Mouse (Mus musculus) thymus, postnatal 4 days (tissue): ENCODE results near the gene Mlh3.

ENCODE experiments used
- DNase-seq: peaks from one replicate; pipeline ENCODE4 v3.0.0; 2021

Gene Mlh3

DNA sequence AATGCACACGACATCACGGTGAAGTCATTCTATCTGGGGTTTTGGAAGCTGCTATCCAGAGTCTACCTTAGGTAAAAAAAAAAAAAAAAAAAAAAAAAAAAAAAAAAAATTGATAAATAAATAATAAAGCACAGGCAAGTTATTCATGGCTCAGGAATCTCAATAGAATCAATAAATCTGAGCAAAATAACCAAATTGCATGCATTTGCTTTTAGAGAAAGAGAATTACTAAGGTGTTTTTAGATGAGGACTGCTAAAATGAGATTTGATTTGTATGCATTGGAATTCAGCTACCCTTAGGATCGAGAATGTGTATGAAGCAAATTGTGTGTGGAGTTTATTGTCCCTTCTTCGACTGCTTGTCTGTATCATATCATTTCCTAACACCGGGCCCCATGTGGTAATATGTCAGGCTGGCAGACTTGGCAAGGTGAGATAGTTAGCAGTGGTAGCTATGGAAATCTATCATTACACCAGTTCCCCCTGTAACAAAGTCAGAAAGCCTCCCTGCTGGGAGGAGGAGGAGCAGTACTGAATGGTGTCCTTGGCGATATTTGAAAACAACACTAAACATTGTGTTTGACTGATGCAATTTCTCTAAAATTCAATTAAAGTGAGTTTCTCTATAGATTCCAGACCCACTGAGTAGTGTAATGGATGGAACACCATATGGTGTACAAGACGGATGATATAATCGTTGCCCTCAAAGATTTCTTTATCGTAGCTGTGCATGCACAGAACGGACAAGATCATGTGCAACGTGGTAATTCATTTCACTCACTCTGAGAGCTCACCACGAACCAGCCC lies 10.6 kb upstream of the Mlh3 start:
- no peak for DNase-seq

DNA sequence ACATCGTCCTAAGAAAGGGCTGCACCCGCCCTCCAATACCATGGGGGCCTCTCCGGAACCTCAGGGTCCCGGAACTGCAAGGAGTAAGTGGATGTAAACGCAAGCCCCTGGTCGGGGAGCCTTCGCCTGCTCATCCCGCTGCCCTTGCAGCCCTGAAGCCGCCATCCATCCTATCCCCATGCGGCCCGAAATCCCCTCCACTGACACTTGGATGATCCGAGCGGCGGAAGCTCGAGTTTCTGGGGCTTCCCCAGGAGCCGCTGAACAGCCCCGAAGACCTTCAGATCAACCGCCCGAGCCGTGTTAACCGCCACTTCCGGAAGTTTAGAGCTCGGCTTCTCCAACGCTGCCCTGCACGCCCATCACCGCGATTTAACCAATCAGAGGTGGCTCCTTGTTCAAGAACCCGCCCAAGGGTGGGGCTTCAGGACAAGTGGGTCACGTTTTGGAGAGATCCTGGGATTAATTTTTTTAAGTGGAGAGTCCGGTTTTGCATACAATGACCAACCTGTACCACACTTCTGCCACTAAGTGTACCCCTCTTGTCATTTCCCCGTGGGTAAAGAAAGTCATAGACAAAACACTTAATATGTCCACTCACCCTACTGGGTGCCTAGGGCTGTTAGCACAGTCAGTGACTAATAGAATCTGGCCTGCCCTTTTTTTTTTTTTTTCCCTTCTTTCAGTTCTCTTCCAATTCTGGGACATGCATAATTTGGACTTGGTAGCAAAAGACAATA lies 9.9 kb upstream of the Mlh3 start:
- peak; percentile 95 for DNase-seq

DNA sequence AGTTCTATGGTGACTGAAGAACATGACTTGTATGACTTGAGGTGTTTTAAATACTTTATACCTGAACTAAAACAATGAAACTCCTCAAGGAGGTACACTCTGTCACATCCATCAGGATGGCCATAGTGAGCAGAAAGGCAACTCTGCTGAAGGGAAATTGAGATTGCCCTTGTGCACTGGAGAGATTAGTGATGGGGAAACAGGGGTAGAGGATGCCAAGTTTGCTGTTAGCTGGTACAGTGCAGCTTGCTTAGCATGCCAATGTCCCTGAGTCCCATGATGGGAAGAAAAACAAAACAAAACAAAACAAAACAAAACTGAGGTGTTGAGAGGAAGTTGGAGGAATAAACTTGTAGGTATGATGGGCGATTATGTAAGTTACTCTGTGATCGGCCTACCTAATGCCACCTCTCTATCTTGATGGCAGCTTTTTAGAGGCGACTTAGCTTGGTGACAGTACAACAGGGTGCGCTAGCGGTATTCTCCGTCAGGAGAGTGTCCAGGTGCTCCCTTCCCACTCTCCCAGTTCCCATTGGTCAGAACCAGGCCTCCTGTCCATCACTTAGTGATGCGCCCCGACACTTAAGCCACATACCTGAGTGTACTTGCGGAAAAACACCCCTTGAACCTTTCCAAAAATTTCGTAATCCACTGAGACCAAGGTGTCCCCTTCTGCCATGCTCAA lies 9.1 kb upstream of the Mlh3 start:
- DNase-seq, result no peak

DNA sequence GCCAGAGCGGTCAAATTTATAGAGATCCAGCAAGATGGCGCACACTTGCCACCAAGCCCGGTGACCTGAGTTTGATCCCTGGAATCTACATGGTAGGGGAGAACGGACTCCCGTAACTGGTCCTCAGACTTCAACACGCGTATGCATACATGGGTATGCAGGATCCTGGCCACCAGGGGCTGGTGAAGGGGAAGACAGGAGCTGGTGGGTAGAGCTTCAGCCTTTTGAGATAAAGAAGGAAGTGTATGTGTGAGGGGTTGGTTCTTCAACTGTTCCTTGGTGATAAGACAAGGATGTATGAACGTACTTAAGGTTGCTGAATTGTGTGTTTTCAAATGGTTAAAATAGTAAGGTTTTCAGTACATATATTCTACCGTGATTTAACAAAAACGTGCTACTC lies 8.5 kb upstream of the Mlh3 start:
- DNase-seq, result peak; percentile 33

DNA sequence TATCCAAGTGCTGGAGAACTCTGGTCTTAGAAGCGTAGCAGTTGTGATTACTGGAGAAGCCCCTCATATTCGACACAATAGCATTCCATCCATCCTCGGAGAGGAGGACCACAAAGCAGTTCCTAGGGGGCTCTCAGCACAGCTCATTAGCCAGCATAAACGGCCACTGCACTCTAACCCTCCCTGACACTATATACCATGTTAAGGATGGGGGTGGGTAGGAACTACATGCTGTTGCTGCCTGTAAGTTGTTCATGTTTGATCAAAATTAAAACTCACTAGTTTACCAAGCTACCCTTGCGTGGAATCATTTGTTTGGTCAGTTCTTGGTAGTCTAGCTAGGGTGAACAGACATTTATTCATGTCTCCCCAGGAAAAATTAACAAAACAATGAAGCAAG lies 5.9 kb upstream of the Mlh3 start:
- no peak for DNase-seq

DNA sequence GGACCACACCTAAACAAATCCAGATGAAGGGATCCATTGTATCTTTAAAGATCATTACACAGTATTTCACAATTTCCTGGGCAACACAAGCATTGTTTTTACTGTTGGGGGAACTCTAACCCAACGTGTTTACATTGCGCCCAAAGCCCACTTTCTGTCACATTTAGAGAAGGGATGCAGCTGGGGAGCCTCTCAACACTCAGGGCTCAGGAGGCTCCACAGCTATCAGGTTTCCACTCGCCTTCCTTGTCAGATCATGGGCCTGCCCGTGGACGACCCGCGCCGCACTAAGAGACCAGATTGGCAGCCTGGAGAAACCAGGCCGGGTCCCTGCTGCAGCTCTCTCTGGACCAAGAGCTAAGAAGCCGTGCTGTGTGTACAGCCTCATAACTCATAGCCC lies 3.1 kb upstream of the Mlh3 start:
- DNase-seq, result no peak

DNA sequence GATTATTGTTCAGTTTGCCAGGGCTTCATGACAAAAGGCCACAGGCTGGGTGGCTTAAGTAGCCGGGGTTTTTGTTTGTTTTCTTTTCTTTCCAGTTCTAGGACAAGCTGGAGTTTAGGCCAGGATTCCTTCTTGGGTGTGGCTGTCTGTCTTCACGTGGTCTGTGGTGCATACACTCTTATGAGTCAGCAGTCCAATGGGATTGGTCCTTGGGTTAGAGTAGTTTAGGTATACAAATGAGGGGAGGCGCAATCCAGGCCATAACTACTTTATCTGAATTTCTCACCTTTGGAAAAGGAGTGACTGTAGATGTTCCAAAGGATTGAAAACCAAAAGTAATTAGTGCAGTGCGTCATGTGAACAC lies 1.4 kb upstream of the Mlh3 start:
- DNase-seq, result no peak

DNA sequence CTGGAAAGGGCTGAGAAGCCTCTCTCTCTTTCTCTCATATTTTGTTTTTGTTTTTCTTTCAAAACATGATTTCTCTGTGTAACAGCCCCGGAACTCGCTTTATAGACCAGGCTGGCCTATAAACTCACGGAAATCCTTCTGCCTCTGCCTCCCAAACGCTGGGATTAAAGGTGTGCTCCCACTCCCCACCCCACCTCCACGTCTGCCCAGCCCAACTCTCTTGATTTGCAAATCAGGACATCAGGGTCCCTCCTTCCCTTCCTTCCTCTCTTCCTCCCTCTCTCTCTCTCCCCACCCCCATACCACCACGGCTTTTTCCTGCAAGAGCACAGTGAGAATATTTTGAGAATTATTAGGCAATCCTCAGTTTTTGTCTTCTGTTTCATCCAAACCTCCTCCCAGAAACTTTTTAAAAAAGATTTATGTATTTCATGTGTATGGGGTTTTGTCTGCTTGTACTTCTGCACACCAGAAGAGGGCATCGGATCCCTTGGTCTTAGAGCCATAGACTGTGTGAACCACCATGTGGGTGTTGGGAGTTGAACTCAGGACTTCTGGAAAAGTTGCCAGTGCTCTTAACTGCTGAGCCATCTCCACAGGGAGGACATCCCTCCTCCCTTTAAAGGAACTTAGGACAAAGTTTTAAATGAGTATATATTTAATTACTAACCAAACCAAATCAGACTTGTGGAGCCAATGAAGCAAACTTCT lies 888 bp upstream of the Mlh3 start:
- DNase-seq, result no peak

DNA sequence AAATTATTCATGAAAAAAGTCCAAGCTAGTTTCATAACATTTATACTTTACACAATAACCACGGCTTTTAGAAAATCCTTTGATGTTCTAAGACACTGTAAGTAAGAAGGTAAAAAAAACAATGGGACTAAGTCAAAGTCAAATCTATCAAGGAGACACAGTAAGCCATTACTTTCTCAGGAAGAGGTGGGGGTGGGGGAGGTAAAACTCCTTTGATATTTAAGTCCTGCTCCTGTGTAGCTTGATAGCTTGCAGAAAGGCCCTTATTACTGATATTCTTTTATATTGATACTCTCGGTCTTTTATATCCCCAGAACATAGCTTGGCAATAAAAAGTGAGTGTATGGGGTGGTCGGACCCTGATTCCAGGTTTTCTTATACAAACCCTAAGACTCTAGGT lies 578 bp downstream of the Mlh3 start:
- DNase-seq, result no peak

DNA sequence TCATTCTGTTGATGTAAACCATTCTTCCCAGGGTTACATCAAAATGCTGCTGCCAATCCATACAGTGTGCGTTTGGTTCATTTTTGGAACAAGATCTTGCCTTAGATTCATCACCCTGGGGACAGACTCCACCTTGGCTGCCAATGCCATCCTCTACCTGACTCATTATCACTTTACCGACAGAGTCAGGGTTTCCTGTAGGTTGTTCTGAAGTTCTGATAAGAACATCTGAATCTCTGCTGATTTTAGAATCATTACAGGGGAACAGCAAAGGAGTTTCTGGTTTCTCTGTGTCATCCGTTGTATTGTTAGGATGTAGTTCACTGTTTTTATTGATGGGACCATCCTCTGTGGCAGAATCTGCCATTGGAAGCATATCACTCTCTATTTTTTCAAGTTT lies 4.2 kb downstream of the Mlh3 start:
- no peak for DNase-seq

DNA sequence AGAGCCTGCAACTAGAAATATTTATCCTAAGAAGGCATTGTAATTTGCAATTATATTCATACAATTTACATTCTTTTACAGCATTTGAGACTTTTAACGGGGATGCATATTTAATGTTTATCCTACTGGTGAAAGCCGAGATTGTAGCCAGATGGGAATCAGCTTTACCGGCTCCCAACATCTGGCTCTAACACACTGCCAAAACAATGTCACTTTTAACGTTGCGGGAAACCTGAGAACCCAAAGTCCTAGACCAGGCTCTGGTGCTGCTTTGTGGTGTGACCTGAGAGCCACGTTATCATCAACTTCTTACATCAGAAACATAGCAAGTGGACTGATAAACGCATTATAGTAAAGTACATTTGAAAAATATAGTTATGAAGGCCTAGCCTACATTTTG lies 5.5 kb downstream of the Mlh3 start:
- DNase-seq, result no peak

DNA sequence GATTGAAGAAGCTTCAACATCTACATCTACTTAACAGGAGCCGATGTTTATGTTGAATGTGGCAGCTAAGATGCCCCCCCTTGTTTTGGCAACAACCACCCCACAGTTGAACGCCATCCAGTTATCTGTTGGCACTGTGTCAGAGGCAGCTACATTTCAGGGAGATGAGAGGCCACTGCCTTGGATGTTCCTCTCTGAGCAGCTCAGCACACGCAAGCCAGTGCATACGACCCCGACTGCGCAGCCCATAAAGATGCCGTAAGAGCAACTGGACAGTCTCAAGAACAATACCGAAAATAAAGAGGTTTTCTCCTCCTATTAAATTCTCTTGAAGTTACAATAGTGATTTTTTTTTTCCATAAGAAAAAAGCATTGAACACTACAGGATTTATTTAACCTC lies 5.9 kb downstream of the Mlh3 start:
- no peak for DNase-seq

DNA sequence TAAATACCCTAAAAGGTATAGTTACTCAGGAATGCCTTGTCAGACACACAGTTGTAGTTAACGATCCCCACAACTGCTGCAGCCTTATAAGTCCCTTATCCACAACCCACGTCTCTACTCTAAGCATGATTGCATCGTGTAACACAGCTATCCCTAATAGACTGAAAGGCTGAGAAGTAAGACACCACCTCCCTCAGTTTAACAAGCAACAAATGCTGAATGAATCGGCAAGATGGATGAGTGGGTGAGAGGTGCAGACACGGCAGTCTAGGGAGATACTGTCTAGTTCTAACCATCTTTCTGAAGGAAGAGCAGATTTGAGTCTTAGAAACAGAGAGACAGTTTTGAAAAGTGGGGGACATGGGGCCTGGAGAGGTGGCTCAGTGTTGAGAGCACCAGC lies 7.2 kb downstream of the Mlh3 start:
- DNase-seq, result no peak

DNA sequence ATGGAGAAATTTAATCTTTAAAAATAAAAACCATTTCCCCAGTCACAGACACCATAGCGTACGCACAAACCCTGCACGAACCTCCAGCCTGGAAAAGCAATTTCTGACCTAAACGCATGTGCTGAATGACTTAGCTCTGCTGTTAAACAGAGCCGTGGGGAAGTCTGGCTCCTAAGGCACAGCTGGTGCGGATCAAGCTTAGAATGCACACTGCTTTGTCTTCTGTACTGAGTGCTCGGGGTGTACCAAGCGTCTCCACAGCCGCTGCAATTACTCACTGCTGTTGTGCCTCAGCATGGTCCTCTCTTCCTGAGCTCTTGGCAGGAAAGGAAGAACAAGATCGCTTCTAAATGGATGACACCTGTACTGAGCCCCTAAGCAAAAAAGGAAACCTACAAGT lies 7.9 kb downstream of the Mlh3 start:
- no peak for DNase-seq

DNA sequence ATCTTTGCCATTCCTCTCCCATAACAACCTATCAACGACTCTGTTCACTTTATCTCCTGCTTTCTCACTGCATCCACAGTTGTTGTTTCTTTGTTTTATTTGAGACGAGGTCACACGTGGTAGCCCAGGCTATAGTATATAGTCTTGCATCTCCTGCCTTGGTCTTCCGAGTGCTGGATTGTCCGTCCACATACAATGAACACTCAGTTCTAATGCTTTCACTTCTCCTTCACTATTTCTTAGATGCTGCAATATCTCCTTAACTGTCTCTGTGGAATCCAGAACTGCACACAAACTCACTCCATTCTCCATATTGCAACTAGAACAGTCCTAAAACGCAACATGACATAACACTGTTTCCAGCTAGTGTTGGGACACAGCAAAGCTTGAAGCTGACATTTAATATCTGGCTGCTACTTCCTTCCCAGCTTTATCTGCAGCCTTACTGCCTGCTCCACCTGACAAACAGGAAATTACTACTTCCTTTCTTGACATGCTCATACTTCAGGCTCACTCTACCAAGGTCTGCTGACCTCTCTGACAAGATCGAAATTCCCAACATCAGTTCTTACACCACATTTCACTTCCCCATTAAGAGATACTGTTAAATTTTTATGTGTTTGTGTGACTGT lies 13.3 kb downstream of the Mlh3 start:
- no peak for DNase-seq

DNA sequence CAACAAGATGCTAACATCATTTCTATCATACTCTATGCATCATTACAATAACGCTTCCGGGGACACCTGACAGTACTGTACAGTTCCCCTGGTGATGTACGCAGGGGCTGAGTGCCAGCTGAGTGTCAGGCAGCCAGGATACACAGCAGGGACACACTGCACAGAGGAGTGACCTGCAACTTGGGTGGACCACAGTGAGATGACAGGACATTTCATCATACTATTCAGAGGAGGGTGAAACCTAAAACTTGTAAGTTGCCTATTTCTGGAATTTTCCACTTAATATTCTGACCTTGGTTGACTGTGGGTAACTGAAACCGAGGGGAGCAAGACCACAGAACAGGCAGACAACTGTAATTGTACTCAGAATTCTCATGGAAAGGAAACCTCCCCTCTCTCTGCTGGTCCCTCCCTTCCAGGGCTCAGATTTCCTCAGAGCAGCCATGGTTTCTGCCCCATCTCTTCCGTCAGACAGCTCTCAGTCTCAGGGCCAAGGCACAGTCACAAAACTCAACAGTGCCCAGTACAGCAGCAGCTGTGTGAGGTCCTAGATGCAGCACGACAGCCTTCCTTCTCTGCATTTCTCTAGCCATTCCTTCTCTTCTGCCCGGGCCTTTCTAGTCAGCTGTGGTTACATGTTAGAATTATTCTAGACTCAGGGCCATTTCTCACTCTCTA lies 14.2 kb downstream of the Mlh3 start:
- DNase-seq, result no peak

DNA sequence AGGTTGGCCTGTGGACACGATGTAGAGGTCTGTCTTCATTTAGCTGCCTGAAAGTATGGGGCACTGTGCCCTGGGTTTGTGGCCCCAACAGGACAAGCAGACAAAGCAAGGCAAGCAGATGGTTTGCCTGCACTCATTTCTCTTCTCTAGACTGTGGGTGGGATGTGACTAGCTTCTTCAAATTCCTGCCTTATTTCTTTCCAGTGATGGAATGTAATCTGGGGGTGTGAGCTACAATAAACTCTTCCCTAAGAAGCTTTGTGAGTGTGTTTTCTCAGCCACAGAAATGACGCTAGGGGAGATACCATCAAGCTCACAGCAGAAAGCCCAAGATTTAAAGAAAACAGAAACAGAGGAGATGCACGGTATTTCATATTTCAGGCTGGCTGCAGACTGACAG lies 18.3 kb downstream of the Mlh3 start:
- DNase-seq, result no peak

DNA sequence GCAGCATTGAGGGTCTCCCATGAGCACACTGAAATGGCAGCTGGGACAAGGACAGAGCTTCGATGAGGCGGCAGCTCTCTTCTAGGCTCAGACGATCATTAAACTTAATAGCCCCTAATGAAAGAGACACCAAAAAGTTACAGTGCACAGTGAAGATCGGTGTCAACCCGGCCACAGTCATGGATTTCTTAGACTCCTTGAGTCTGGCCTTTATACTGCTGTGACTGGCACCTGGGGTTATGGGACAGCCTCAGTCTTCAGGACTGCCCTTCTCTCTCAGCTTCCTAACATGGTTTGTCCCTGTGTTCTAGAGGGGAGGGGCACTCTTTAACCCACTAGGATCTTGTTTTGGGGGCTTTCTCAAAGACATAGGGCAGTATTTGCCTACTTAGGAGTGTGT lies 32.8 kb downstream of the Mlh3 start:
- no peak for DNase-seq

DNA sequence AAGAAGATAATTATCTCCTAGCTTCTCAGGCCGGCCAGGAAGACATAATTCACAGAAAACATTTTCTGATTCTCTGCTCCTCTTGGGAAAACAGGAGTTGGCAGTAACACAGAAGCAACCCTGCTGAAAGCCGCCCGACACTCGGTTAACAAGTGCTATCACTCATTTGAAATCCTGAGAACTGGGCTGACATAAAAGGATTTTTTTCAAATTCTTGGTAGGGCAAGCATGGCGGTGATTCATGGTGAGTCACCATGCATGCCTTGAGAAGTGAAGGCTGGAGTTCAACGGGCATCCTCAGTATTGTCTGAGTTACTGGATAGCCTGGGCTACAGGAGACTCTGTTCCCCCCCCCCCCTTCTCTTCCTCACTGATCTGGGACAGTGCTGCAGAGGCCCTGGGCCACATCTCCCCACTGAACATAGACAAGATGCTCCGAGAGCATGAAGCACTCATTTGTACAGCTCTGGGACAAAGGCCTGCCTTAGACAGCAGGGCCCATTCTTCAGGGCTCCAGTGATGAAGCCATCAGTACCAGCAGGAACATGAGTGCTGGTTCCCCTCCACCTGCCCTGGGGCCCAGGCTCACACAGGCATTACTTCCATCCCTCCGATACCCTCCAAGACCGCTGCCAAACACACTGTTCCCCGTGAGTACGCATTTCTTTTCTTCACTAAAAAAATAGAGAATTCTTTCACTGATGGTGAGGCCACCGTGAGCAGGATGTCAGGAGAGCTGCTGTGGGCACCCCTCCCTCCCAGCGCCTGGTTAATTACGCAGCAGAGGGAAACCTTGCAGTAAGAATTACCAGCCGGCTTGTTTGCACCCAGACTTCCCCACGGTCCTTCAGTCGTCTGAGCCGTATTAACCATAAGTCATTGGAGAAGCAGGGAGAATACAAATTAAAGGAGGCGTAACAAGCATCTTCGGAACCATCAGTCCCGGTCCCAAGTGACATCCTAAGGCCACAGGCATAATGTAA lies 36.7 kb downstream of the Mlh3 start:
- no peak for DNase-seq

DNA sequence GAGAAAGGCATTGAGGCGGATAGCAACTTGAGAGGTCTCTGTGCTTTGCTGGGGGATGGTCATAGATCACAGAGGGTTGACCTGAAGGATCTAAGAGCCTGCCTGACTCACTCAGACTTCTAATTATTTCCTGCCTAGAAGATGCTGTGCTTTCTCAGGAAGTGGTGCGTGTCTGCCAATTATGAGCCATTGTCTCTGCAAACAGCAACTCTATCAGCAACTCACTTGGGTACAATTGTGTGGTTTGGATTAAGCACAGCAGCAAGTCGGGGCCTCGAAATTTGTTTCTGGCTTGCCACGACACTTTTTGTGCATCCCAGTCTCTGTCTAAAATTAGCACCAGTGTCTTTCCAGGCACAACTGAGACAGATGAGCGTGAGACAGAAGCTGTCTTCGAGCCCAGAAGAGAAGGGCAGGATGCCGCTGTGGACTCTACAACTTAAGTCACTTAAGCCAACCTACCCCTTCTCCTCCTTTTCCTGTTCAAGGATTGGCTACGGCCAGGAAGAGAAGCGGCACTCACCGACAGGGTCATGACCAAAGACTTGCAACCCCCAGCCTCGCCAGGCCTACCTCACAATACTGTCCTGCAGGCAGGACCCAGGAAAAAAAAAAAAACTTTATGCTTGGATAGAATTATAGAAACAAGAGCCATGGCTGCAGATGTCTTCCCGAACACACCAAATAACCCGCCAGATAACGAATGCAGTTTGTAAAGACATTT lies 42.4 kb downstream of the Mlh3 start:
- DNase-seq, result no peak
